Mouse (Mus musculus): ENCODE measurements around the gene Tcp11.

The Tcp11 gene

GRCm38 (mm10) chr17:28040620-28041019 is 39.8 kb downstream of the Tcp11 start:
- DNase-seq (ENCODE audit: low spot score in 2 of 2): no peak

DNA sequence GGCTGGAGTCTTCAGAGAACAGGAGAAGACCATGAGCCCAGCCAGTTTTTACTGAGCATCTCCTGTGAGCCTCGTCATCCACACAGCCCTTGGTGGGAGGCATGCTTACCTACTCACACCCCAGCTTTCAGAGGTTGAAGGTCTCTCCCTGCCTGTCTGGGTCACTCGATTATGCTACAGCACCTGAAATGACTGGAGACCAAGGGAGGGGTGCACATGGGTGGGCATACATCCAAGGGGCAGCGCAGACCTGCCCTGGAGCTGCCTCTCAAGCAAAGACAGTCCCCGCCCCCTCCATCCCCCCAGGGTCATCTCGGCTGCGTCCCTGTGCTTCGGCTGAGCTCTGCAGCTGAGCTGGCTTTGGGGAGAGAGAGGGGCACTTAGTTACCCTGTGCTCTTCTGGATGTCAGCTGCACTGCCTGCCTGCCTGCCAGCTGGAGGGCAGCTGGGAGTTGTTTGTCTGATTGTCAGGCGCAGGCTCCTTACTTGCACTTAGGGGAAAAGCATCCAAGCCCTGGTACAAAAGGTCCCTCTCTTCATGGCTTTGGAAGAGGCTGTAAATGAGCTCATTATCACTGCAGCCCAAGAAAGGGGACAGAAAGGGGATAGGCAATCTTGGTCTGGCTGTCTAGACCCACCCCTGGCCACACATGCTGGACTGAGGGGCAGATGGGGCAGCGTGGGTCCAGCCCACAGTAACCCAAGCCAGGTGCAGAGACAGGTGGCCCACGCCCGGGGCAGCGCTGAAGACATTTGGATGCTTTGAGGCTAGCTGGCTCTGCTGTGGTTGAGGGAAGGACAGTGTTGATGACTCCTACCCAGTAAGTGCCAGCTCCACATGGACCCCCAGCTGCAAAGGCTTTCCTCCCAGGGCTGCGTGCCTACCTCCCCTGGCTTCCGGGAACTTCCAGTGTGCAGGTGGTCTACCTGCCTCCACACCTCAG is 43.4 kb downstream of the Tcp11 start:
- no peak for DNase-seq (ENCODE audit: low spot score in 2 of 2)

DNA sequence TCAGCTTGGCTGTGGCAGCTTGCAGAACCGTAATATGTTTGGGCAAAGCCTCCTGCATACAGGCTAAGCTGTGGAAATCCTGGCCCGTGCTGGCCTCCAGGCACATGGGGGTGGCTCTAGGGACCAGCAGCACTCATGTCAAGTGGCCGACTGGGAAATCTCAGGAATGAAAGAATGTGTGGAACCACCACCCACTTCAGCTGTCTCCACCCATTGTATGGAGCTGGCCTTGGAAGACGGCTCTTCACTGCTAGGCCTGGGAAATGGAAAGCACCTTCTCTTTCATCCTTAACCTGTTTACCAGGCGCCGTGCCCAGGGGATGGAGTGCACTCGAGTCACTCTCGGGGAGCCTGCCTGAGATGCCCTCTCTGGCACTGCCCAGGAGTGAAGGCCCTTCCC is 45.5 kb downstream of the Tcp11 start:
- DNase-seq (ENCODE audit: low spot score in 2 of 2): no peak

DNA sequence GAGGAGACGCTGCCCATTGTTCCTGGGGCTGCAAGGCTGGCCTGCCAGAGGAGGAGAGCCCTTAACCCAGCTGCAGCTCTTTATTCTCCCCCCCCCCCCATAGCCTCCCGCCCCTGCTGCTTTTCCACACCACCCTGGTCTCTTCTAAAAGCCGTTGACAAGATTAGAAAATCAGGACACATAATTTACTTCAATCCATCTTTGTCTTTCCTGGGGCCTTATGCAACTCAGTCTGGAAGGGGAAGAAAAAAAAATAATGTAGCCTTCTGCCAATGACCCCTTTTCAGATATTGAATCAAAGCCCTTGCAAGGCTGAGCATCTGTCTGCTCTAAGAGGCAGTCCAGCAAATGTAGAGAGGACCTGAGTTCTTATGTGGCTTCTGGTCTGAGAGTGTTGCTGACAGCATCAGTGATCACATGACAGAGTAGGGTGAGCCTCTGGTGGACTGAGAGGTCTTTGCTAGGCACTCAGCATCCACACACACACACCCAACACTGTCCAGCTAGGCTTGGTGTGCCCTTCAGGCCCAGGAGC is 47.3 kb downstream of the Tcp11 start:
- DNase-seq (ENCODE audit: low spot score in 2 of 2): no peak

DNA sequence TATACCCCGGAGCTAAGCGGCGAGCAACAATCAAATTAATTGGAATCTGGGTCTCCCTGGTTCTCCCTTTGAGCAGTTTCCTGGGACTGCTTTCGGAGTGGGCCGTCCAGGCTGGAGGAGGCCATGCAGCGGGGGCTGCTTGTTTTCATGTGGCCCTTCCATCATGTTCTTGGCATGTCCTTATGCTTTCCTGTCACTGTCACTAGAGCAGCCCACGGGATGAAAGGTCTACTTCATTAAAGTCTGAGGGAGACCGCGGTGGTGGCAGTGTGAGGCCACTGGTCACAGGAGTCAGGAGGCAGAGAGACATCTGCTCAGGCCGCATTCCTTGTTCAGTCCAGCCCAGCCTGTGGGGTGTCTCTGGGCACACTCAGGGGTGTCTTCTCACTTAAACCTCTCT is 48.2 kb downstream of the Tcp11 start:
- DNase-seq (ENCODE audit: low spot score in 2 of 2): no peak

- DNase-seq (ENCODE audit: low spot score in 2 of 2): no peak
Measured at GRCm38 (mm10) chr17:28031281-28031941, 49.0 kb downstream of the Tcp11 start.

- no peak for DNase-seq (ENCODE audit: low spot score in 2 of 2)
Measured at GRCm38 (mm10) chr17:28030446-28030845, 50.0 kb downstream of the Tcp11 start.

GRCm38 (mm10) chr17:28029308-28029707 is 51.1 kb downstream of the Tcp11 start:
- no peak for DNase-seq (ENCODE audit: low spot score in 2 of 2)

DNA sequence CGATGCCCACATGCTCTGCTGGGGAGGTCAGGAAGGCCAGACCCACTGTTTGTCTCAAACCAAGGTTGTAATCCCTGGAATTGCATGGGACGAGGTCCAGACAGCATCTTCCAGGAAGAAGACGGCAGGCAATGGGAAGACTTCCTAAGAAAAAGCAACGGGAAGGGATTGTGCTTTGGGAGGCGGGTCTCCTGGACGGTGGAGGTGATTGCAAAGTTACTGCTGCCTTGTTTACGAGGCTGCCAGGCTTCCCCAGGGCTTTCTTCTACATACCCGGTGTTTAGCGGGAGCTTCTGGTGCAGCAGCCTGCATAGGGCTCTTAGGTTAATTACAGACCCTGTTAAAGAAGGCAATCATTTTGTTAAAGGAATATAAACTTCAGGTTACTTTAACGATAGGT is 52.2 kb downstream of the Tcp11 start:
- DNase-seq (ENCODE audit: low spot score in 2 of 2): no peak

- no peak for DNase-seq (ENCODE audit: low spot score in 2 of 2)
Measured at GRCm38 (mm10) chr17:28027197-28027596, 53.2 kb downstream of the Tcp11 start.

GRCm38 (mm10) chr17:28026111-28026872 is 54.1 kb downstream of the Tcp11 start:
- DNase-seq (ENCODE audit: low spot score in 2 of 2): no peak

- DNase-seq (ENCODE audit: low spot score in 2 of 2): no peak
Measured at GRCm38 (mm10) chr17:28025541-28025961, 54.9 kb downstream of the Tcp11 start.

- no peak for DNase-seq (ENCODE audit: low spot score in 2 of 2)
Measured at GRCm38 (mm10) chr17:28022854-28023655, 57.4 kb downstream of the Tcp11 start.

DNA sequence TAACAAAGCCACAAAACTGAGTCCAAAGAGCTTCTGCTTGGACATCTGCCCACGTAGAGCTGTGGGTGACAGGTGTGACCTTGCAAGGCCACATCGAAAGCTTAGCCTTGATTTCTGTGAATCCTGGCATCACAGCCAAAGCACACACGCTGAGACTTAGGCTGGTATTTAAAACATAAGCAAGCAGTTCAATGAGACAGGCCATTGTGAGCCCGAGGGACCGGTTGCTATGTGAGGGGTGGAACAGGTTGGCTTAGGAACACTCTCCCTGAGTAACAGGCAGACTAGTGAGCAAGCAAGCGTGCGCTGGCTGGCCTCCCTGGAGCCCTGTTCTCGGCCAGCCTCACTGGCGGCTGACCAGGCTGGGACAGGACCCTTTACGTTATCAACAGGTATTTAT is 58.5 kb downstream of the Tcp11 start:
- no peak for DNase-seq (ENCODE audit: low spot score in 2 of 2)

DNA sequence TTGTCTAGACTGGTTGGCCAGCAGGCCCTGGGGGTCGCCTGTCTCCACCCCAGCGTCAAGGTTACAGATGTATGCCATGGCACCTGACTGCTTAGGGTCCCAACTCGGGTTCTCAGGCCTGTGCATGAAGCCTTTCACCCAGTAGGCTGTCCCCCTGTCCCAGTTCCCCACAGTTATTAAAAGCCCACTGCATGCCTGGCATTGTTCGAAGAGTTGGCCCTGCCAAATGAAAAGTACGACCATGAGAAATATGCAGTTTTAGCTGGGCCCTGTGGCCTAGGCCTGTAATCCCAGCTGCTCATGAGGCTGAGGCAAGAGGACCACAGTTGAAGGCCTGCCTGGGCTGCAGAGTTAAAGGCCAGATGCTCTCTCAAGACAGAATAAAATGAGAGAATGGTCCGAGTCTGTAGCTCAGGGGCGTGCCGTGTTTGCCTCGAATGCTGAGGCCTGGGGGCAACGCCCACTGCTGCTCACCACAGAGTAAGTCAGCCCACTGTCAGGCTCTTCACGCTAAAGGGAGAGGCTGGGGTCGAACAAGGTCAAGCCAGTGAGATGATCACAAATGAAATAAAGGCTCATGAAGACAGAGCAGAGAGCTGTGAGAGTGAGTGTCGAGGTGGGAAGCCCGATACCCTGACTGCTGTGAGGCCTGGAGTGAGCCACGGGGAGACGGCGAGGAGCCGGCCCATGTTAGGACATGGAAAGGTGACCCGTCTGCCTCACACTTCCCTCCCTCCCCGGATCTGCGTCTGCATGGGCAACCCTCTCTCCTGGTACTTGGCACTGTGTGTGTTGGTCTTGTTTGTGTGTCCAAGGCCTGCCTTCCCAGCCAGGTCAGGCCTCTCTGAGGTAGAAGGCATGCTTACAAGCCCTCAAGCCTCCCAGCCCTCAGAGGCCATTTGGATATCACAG is 60.4 kb downstream of the Tcp11 start:
- no peak for DNase-seq (ENCODE audit: low spot score in 2 of 2)

DNA sequence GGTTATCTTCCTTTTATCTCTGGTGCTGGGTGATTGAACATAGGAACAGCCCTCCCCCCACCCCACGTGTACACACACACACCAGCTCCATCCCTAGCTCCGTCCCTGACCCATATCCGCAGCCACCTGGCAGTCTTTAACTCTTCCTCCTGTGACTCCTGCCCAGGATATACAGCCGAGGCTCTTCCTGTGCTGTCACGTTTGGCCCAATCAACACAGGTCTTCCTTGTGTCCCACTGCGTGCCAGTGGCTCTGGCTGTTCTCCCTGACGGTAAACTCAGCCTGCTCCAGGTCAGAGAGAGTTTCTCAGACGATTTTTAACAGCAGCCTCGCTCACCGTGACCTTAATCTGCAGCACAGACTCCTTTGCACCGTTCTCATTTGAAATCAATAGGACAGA is 61.7 kb downstream of the Tcp11 start:
- no peak for DNase-seq (ENCODE audit: low spot score in 2 of 2)

- DNase-seq (ENCODE audit: low spot score in 2 of 2): no peak
Measured at GRCm38 (mm10) chr17:28018344-28018743, 62.1 kb downstream of the Tcp11 start.

Measured in spleen, postnatal 10 days (tissue).